Mouse (Mus musculus) testis, adult 2 months (tissue): Measurements from ENCODE around the gene Mgat4a.

Experiments
- CTCF ChIP-seq: fragments of 200-500 bp; IDR thresholded peaks from 2 replicates; pipeline ENCODE4 v1.5.1; 2012; ENCODE audit warnings: low read depth, mild to moderate bottlenecking, inconsistent platforms, low read length, moderate library complexity; ENCODE audit not compliant: control insufficient read depth, insufficient read depth, insufficient replicate concordance
- POLR2A ChIP-seq: fragments of 200-500 bp; IDR thresholded peaks from 2 replicates; pipeline ENCODE4 v1.6.1; 2012; ENCODE audit warnings: low read depth, mild to moderate bottlenecking, inconsistent platforms, low read length, moderate library complexity; ENCODE audit not compliant: control insufficient read depth

- TF ChIP-seq CTCF (no peak), POLR2A (no peak)
Observed at GRCm38 (mm10) chr1:37479074-37479473, 61.7 kb downstream of the Mgat4a start.
